Mouse (Mus musculus) lung, postnatal 0 days (tissue): Measurements from ENCODE around the gene Gm27179.
"Not testable (repeated sequence)": the region's sequence is repeated elsewhere in the genome, so short reads cannot be mapped to it uniquely, and the experiment has no call there.

Experiments
- CTCF ChIP-seq: IDR thresholded peaks from 2 replicates; pipeline ENCODE4 v1.5.1; 2016; ENCODE audit warnings: antibody characterized with exemption, mild to moderate bottlenecking
- EP300 ChIP-seq: IDR thresholded peaks from 2 replicates; pipeline ENCODE4 v1.6.1; 2016; ENCODE audit warnings: antibody characterized with exemption, mild to moderate bottlenecking, control low read depth

DNA sequence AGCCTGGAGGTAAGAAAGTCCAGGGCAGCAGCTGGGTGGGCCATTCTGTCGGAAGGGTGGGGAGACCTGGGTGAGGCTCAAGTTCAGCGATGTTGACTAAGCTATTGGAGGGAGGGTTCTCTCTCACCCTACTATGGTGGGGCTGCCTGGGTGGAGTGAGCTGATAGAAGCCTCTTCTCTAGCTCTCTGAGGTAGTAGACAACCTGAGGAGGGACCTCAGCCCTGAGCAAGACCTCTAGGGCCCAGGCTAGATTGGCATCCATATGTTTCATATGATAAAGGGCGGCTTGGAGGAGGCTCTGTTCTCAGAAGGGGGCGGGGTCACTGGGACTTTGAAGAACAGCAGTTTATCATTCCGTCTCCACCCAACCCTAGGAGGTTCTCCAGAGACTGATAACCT, 27.8 kb upstream of the Gm27179 start:
- not testable (repeated sequence) for TF ChIP-seq CTCF, EP300
